In the genomic region with DNA sequence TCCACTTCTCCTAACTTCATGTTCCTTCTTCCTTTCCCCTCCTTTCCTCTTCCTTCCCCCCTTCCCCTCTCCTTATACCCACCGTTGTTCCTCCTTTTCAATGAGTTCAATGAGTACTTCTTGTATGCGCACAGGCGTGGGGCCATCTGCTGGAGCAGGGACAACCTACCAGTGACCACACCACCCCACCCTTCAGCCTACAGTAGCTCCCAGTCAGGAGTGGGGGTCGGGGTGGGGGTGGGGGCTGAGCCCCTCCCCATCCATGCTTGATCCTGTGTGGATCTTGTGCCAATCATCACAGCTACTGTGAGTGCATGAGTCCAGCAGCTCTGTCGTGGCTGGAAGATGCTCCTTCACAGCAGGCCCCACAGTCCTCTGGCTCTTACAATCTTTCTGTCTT, we compare ENCODE assay signal across 13 mouse cellular contexts.
DNase-seq lines count a peak whose midpoint lies in the region; ATAC-seq and TF ChIP-seq lines count a peak whose summit lies in the region.
"Had no signal": no experiment of that assay in that cellular context is flagged by ENCODE, and none has a peak within 500 bp of the region (broad histone marks: within the 10 kb centered on the region; RNA-seq: fewer than 3 reads in every experiment).

No protein-coding gene starts in this region.

- peaks cover 50% of the 10 kb centered on the region for H3K79me2 ChIP-seq in C2C12 (ENCODE audit: control insufficient read depth, insufficient read depth)

- no peaks in the 10 kb centered on the region for H3K27me3 ChIP-seq in heart, embryonic 13.5 days (replicated peaks)
- no peaks in the 10 kb centered on the region for H3K27me3 ChIP-seq in kidney, postnatal 0 days (ENCODE audit: insufficient read depth, low read length)
- H3K27me3 ChIP-seq in C2C12 (ENCODE audit: control insufficient read depth, insufficient read depth, insufficient read length): no peaks in the 10 kb centered on the region
- H3K27me3 ChIP-seq in hindbrain, postnatal 0 days (ENCODE audit: insufficient read depth, low read length): no peaks in the 10 kb centered on the region

- peaks cover 22% of the 10 kb centered on the region for H3K4me1 ChIP-seq in heart, embryonic 13.5 days
- H3K4me1 ChIP-seq in kidney, postnatal 0 days (replicated peaks; ENCODE audit: insufficient read depth, low read length): 0 out of 2 replicates have a peak, but pooled peaks cover 14% of the 10 kb centered on the region
- H3K4me1 ChIP-seq in hindbrain, postnatal 0 days (ENCODE audit: insufficient read depth, low read length): 0 out of 2 replicates have a peak, but pooled peaks cover 2% of the 10 kb centered on the region

- H3K4me3 ChIP-seq in heart, embryonic 13.5 days: no peak overlapping the region
- H3K4me3 ChIP-seq in kidney, postnatal 0 days (replicated peaks; ENCODE audit: low read depth, low read length): no peak overlapping the region
- H3K4me3 ChIP-seq in C2C12 (ENCODE audit: insufficient read depth, poor library complexity, severe bottlenecking): peak overlapping the region; percentile 31
- no peak overlapping the region for H3K4me3 ChIP-seq in hindbrain, postnatal 0 days (ENCODE audit: low read length)
- H3K4me3 ChIP-seq: erythroblast, embryonic 14.5 days; layer of hippocampus, adult 2 months had no signal

- H3K9ac ChIP-seq in heart, embryonic 13.5 days: no peak overlapping the region
- peak overlapping the region; percentile 5; the same call in 1 of the 2 replicates for H3K9ac ChIP-seq in kidney, postnatal 0 days (ENCODE audit: low read depth, low read length)
- no peak overlapping the region for H3K9ac ChIP-seq in hindbrain, postnatal 0 days (replicated peaks; ENCODE audit: low read length)

- no peaks in the 10 kb centered on the region for H3K36me3 ChIP-seq in heart, embryonic 13.5 days
- H3K36me3 ChIP-seq in kidney, postnatal 0 days (ENCODE audit: insufficient read depth, low read length): no peaks in the 10 kb centered on the region
- peaks cover 7% of the 10 kb centered on the region for H3K36me3 ChIP-seq in C2C12 (ENCODE audit: control insufficient read depth, insufficient read depth)
- H3K36me3 ChIP-seq in hindbrain, postnatal 0 days (ENCODE audit: insufficient read depth, low read length): no peaks in the 10 kb centered on the region

- DNase-seq in heart, postnatal 25 days (ENCODE audit: low spot score): no peak
- peak; percentile 9 for DNase-seq in kidney, postnatal 0 days (ENCODE audit: low spot score)
- DNase-seq in kidney, postnatal 14 days: no peak
- DNase-seq in hindbrain, postnatal 0 days (ENCODE audit: low spot score): no peak
- no peak for DNase-seq in ovary, postnatal 36 days (ENCODE audit: low spot score)
- DNase-seq in embryo, embryonic 10 days (ENCODE audit: low spot score): no peak
- DNase-seq: cerebellum, adult 8-10 months; liver; right cerebral cortex, adult 18-20 months had no signal

- ATAC-seq in heart, embryonic 13.5 days (ENCODE audit: extremely low read depth, insufficient number of reproducible peaks, low FRiP score, low TSS enrichment): no peak
- no peak for ATAC-seq in kidney, postnatal 0 days (replicated peaks; ENCODE audit: low FRiP score, low read depth)
- peak; percentile 18; the same call in 1 of the 2 replicates for ATAC-seq in hindbrain, postnatal 0 days

- TF ChIP-seq CTCF in kidney, postnatal 0 days (IDR thresholded peaks at IDR 0.05; ENCODE audit: low read depth): no peak; the same call in 1 of the 2 replicates
- TF ChIP-seq CTCF in C2C12 (IDR thresholded peaks at IDR 0.05; ENCODE audit: control insufficient read depth, insufficient read depth, insufficient read length): no peak
- TF ChIP-seq CTCF in hindbrain, postnatal 0 days (IDR thresholded peaks at IDR 0.05; ENCODE audit: low read depth): peak; percentile 12; the same call in 1 of the 2 replicates

- peaks cover 30% of the 10 kb centered on the region for H3K79me3 ChIP-seq in C2C12 (ENCODE audit: low read depth)

- intact Hi-C loops in heart, postnatal 25 days (cut with DNase I): loop anchor here (2.0 to 5.0 kb wide), 2 partner anchors 64 to 134 kb away; no protein-coding TSS in a partner anchor

- no peak overlapping the region for H3K27ac ChIP-seq in heart, embryonic 13.5 days (replicated peaks)
- peak overlapping the region; percentile 70; the same call in 1 of the 2 replicates for H3K27ac ChIP-seq in kidney, postnatal 0 days
- no peak overlapping the region for H3K27ac ChIP-seq in hindbrain, postnatal 0 days
- H3K27ac ChIP-seq: layer of hippocampus, adult 2 months had no signal

- H3ac ChIP-seq in C2C12 (ENCODE audit: control insufficient read depth, insufficient read length, low read depth): peak overlapping the region; percentile 62

- WGBS in heart, embryonic 13.5 days: 32% methylated on average over 5 of the region's 5 CpGs
- WGBS in kidney, postnatal 0 days: 53% methylated on average over 5 of the region's 5 CpGs
- whole genome bisulfite sequencing in hindbrain, postnatal 0 days: 40% methylated on average over 5 of the region's 5 CpGs

- H3K9me3 ChIP-seq in heart, embryonic 13.5 days: no peaks in the 10 kb centered on the region
- no peaks in the 10 kb centered on the region for H3K9me3 ChIP-seq in kidney, postnatal 0 days (replicated peaks; ENCODE audit: low read length)
- H3K9me3 ChIP-seq in hindbrain, postnatal 0 days (ENCODE audit: low read length): no peaks in the 10 kb centered on the region

- peak overlapping the region; percentile 5; the same call in 1 of the 2 replicates for H3K4me2 ChIP-seq in heart, embryonic 13.5 days
- H3K4me2 ChIP-seq in kidney, postnatal 0 days (ENCODE audit: low read length): 0 out of 2 replicates have a peak overlapping the region, but pooled peaks have one; percentile 30
- no peak overlapping the region for H3K4me2 ChIP-seq in hindbrain, postnatal 0 days (ENCODE audit: low read depth, low read length)

TF ChIP-seq in C2C12, 6 proteins besides CTCF, POLR2A, EP300 and RAD21:
- TF ChIP-seq FOSL1 (IDR thresholded peaks at IDR 0.05; ENCODE audit: insufficient read depth, low read length, poor library complexity, severe bottlenecking) (no peak), MAX (IDR thresholded peaks at IDR 0.05) (no peak), USF1 (IDR thresholded peaks at IDR 0.05; ENCODE audit: low read depth) (no peak), MYOG (IDR thresholded peaks at IDR 0.05; ENCODE audit: control insufficient read depth, extremely low read depth, insufficient read length) (no peak), CEBPB (IDR thresholded peaks at IDR 0.05; ENCODE audit: low read depth) (no peak), MYOD1 (IDR thresholded peaks at IDR 0.05; ENCODE audit: control insufficient read depth, insufficient read length, low read depth) (no peak)
TF ChIP-seq in C2C12: peak in this region for 0.
